Mouse (Mus musculus): ENCODE results near the gene Smok2a. TPM values are rescaled to one million over a fixed set of nuclear protein-coding genes. Genes with fewer than 3 reads are reported as not detected.
"Not testable (repeated sequence)": the region's sequence is repeated elsewhere in the genome, so short reads cannot be mapped to it uniquely, and the experiment has no call there.

Smok2a gene
- total RNA-seq (2021), result not detected
- long read RNA-seq, experiment 1, result 0 reads
- long read RNA-seq, experiment 2, result 0 reads

DNA sequence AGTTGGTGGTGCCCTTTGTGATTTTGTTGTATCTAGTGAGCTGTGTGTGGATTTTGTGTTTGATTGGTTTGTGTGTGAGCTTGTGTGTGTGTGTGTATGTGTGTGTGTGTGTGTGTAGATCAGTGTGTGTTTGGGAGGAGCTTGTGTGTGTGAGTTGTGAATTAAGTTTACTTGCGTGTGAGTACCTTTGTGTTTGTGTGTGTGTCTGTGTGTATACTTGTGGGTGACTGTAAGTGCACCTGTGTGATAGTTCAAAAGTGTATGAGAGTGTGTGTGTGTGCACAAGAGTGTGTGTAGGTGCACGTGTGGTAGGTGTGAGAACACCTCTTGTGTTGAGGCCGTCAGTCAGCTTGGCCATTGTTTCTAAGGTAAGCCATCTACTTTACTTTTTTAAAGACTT, at the start of gene Smok2a:
Gene Smok2a (plus strand): TSS at position 301 of the 400 bp plus-strand sequence.
- DNase-seq (ENCODE audit: low spot score in 2 of 2), result no peak
- intact Hi-C loops (cut with DNase I), result no loop called here

DNA sequence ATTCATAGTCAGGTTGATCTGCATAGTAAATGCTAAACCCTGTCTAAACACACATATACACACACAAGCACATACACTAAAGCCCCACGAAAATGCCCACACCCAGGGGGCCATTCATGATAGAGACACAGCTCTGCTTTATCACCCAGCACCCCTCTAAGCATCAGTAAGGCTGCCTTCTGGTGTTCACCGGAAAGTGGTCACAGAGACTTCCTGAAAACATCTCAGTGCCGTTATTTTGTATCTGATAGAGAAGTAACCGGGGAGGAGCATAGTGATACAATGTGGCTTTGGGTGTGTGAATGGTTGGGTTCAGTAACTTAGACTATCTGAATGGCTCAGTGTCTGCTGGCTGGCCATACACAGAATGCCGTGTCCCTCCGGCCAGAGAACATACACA, 47.4 kb upstream of the Smok2a start:
- intact Hi-C loops (cut with DNase I); DNase-seq (ENCODE audit: low spot score in 2 of 2): not testable (repeated sequence)

DNA sequence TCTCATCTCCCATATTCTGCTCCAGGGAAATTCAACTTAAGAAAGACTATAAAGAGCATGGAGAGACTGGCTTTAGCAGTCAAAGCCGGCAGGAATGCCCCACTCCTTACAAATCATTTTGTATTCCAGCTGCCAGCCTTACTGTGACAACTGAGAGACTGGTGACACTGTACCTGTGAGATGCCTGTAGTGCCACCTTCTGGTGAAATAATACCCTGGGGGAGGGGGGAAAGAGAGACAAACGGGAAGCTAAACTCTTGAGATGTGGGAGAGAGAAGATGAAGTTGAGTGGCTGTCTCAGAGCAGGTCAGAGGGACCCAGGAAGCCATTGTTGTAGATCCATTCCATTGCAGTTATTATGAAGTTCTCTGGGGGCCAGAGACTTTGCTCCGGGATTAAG, 47.0 kb upstream of the Smok2a start:
- intact Hi-C loops (cut with DNase I); DNase-seq (ENCODE audit: low spot score in 2 of 2): not testable (repeated sequence)

DNA sequence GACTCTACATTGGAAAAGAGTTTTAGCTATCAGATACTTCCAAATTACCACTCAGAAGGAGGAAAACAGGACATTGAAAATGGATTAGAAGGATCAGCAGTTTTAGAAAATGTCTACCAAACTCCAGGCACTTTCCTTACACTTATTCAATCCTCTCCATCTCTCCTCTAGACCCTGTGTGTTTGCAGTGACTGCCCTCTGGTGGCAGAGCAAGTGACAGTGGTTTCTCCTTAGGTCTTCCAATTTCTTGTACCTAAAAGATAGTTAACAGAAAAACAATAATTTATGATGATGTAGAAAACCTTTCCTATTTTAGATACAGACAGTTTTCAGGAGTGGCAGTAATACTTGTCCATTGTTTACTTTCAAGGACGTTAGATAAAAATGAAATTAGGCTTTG, 45.4 kb upstream of the Smok2a start:
- DNase-seq (ENCODE audit: low spot score in 2 of 2); intact Hi-C loops (cut with DNase I): not testable (repeated sequence)

DNA sequence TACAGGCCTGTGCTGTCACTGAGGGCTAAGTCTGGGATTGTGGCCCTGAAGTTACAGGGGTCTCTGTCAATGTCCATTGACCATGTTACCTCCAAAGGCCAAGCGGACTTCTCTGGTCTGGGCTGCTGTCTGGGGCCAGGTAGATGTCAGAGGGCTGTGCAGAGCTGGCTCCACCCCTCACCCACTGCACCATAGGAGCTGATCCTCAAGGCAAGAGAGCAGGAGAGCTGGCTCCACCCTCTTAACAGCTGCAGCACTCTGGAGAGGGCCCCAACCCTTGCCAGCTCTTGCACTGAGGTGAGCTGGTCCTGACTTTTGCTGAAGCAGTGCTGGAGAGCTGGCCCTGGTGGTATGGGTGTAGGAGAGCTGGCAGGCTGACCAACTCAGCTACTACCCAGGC, 43.2 kb upstream of the Smok2a start:
- intact Hi-C loops (cut with DNase I); DNase-seq (ENCODE audit: low spot score in 2 of 2): not testable (repeated sequence)

DNA sequence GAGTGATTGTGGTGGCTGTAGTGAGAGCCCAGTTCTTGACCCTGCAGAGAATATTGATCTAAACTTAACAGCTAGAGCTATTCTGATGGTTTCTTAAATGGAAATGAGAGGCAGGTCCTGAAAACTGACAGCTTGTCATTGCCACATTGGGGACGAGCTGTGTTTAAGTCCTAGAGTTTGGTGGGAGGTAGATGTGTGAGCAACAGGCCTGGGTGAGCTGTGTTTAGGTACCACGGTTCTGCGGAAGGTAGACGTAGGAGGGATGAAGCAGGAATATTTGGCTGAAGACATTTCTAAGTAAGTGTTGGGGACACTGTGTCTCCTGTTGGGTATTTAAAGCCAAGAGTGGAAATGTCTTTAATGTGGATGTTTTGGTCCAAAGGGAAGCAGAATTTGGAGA, 42.0 kb upstream of the Smok2a start:
- DNase-seq (ENCODE audit: low spot score in 2 of 2); intact Hi-C loops (cut with DNase I): not testable (repeated sequence)

DNA sequence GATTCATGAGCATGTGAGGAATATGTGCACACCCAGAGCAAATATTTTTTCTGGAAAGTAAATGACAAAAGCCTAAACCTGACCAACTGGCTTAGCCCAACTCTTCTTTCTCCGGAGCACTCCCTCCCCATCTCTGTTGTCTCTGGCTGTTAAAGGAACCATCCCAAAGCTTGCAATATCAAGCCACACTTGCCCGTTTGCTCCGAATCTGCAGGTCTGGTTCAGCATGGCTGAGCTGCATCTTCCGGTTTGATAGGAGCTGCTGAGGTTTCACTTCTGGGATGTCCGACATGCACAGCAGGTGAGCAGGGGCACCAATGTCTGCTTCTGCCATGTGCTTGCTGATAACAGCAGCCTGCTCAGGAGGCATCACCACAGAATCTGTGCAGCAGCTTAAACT, 40.5 kb upstream of the Smok2a start:
- intact Hi-C loops (cut with DNase I); DNase-seq (ENCODE audit: low spot score in 2 of 2): not testable (repeated sequence)

DNA sequence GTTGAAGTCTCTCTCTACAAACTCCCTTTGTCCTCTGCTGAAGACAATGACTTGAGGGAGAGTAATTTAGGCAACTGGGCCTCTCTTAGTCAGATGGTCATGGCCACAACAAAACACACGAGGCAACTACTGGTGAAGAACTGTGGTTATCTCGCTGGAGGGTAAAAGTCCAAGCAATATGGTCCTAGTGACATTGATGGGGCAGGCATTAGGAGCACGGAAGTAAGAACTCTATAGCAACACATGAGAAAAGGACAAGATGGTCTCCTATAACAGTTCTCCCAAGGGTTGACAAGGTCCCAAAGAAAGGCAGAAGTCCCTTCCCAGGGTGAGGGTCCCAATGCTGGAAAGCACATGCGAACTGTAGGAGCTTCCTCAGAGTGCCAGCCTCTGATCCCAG, 38.3 kb upstream of the Smok2a start:
- DNase-seq (ENCODE audit: low spot score in 2 of 2); intact Hi-C loops (cut with DNase I): not testable (repeated sequence)

DNA sequence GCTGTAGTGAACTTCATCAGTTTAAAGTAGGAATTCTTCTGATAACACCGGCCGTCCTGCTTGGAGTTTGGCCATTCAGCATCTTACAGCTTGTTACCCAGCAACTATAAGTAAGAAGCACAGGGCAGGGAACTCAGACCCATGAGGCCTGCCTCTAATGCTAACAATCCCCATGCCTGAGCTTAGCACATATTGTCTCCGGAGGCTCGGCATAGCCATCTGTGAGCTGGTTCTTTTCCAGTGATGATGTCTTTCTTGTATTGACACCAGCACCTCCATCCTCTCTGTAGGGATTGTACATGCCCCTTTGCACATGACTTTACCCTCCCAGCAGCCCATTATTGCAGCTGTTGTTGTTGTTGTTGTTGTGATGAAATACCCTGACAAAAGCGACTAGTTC, 36.5 kb upstream of the Smok2a start:
- DNase-seq (ENCODE audit: low spot score in 2 of 2); intact Hi-C loops (cut with DNase I): not testable (repeated sequence)

DNA sequence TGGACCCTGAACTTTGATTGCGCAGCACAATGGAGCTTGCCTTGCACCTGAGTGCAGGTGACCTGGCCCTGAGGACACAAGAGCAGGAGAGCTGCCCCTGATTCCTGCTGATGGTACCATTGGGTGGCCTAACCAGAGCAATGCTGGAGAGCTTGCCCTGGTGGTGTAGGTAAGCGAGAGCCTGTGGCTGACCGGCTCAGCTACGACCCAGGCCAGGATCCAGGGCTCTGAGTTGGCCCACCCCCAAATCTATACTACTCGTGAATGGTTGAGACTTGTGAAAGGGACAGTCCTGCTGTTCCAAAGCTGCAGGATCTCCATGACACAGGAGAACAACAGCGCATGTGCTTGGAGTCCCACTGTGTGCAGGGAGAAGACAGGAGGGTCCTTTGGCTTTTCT, 34.4 kb upstream of the Smok2a start:
- DNase-seq (ENCODE audit: low spot score in 2 of 2); intact Hi-C loops (cut with DNase I): not testable (repeated sequence)

DNA sequence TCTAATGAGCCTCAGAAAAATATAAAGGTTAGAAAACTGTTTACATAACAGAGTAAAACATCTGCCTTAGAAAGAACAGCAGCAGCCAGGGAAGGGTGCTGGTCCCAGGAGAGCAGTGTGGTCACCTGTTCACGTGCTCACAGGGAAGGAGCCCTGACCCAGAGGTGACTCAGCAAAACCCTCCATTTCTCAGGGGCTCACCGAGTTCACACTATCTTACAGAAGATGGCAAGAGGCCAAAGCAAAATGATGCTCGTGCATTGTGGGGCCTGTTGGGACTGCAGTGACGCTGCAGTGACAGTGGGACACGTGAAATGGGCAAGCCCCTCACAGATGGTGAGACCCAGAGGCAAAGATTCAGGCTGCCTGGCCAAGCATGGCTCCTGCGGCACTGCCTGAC, 33.4 kb upstream of the Smok2a start:
- DNase-seq (ENCODE audit: low spot score in 2 of 2); intact Hi-C loops (cut with DNase I): not testable (repeated sequence)

DNA sequence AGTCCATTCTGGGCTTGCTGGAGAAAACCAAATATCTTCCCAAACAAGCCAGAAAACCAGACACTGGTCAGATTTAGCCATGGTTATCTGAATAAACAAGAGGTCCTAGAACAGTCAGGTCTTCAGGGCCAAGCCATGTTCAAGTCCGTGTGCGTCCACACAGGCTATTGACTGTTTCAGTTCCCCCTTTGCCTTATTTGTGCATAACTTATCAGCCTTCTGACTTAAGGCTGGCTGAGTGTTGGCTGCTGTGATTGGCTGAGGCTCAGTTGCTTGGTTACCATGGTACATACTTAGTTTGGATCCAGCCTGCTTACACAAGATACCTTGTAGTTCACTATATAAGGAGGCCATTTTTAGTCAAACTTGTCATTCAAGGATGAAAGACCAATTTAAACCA, 32.1 kb upstream of the Smok2a start:
- DNase-seq (ENCODE audit: low spot score in 2 of 2); intact Hi-C loops (cut with DNase I): not testable (repeated sequence)

DNA sequence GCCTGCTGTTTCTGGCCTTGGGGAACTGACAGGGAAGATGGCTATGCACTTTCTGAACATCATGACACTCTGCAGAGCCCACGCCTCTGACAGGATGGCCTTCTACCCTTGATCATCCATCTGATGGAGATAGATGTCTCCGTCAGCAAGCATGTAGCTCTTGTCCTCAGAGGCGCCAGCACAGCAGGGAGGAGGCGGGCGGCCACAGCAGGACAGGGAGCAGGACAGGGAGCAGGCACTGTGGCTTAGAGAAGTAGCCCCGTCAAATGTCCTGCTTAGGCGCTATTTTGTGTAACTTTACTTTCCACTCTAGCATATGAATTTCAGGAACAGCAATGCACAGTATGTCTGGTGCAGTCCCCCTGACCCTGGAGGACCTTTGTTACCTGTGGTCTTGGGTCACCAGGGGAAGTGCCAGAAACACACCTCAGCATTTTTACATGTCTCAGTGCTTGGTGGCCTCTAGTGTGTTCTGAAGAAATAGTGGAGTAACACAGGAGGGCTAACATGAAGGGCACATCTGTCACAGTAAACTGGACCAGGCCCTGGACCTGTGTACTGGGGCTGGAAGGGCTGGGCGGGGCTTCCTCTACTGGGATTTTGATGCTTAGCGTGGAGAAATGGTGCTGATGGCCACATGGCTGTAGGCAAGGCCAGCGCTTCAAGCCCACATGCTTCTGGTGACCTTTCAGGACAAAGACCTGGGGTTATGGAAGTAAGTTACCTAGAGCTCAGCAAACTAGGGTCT, 30.0 kb upstream of the Smok2a start:
- intact Hi-C loops (cut with DNase I); DNase-seq (ENCODE audit: low spot score in 2 of 2): not testable (repeated sequence)

DNA sequence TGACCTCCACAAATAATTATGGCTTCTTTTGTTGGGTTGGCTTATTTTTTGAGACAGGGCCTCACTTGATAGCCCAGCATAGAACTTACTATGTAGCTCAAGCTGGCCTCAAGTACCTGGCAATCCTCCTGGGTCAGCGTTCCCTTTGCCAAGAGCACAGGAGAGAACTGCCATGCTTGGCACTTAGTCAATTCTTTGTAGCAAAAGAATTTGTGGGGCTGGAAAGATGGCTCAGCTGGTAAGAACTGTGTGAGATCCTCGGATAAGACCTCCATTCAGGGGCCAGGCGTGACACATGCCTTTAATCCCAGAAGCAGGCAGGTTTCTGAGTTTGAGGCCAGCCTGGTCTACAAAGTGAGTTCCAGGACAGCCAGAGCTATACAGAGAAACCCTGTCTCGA, 24.5 kb upstream of the Smok2a start:
- DNase-seq (ENCODE audit: low spot score in 2 of 2); intact Hi-C loops (cut with DNase I): not testable (repeated sequence)

DNA sequence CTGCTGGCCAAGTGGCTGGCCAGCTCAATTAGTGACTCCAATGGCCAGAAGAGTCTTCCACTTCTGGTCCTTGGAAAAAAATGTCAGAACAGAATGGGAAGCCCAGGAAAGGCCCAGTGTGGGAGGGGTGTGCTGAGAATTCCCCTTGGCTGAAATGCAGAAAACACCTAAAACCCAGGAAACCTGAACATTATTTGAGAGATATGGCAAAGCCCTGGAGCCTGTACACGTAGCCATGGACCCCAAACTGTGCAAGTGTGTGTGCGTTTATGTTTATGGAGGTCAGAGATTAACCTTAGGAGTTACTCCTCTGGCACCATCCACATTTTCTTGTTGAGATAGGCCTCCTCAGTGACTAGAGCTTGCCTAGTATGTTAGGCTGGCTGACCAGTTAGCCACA, 22.2 kb upstream of the Smok2a start:
- intact Hi-C loops (cut with DNase I); DNase-seq (ENCODE audit: low spot score in 2 of 2): not testable (repeated sequence)

DNA sequence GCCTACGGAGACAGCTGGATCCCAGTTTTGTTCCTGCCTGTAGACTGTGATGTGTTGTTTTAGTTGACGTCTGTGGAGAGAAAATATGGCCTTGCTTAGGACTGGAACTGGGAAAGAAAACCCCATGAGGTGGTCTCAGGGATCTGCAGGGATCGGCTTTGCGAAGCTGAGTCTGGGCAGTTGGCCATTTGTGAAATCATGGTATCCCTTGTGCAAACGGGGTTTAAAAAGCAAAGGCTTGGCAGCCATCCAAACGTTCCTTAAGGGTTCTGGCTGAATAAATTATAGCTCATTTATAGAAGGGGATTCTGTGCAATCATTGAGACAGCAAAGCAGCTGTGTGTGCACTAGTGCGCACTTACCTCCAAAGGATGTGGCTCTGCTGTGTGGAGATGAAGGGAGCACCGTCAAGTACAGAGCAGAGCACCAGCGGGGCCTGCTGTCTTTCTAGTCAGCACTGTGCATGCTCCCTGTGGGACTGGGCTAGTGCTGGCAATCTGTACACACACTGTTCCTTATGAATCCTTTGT, 21.0 kb upstream of the Smok2a start:
- intact Hi-C loops (cut with DNase I), result not testable (repeated sequence)
- peak; percentile 44 to 52 for DNase-seq (ENCODE audit: low spot score in 2 of 2)

DNA sequence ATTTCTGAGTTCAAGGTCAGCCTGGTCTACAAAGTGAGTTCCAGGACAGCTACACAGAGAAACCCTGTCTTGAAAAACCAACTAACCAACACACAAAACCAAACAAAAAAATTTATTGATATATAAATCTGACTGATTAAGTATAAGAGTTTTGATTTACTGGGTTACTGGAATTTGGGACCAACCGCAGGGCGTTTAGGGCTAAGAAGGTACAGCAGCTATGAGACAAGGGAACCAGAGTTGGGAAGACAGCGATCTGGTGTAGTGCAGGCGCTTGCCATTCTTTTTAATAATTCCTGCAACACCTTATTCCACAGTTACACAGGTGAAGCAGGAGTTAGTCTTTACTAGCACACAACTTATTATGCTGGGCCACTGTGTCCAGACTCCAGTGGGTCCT, 19.4 kb upstream of the Smok2a start:
- intact Hi-C loops (cut with DNase I); DNase-seq (ENCODE audit: low spot score in 2 of 2): not testable (repeated sequence)

DNA sequence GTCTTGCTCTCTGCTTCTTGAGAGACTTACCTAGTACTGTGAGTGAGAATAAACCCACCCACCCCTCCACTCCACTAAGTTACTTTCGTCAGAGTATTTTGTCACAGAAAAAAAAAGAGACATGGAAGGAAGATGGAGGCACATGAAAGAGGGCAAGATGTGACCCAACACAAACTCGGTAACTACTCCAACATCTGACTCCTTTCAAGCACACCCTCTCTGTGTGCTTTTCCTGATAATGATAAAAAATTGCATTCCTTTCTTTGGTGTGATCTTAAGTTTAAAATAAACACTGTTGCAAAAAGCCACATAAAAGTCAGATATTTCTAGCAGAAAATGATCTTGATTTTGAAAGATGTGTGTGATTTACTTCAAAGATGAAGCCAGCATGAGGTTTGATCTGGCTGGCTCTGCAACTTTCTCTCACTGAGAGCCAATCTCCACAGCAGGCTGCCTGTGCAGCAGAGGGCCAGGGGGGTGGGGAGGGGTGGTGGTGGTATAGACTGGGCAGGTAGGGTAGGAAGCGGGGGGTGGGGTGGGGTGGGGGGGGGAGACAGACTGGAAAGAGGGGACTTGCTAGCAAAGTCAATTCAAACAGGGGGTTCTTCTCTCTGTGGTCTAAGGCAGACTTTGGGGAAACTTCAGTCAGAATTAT, 18.4 kb upstream of the Smok2a start:
- intact Hi-C loops (cut with DNase I); DNase-seq (ENCODE audit: low spot score in 2 of 2): not testable (repeated sequence)

DNA sequence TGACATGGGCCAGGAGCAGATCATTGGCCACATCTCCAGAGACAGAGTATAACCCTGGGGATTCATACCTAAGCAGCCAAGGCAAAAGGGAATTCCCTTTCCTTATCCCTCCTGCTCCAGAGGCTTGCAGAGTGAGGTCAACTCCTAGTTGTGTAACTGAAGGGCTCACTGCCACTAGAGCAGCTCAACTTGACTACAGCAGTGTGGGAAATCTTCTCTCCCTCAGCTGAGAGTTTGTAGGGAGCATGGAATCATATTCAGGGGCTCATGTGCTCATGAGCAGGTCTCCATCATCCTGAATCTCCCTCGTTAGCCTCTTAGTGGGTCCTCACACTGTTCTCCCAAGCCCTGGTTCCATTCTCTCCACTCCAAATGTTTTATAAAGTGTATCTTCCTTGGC, 15.7 kb upstream of the Smok2a start:
- intact Hi-C loops (cut with DNase I), result not testable (repeated sequence)

DNA sequence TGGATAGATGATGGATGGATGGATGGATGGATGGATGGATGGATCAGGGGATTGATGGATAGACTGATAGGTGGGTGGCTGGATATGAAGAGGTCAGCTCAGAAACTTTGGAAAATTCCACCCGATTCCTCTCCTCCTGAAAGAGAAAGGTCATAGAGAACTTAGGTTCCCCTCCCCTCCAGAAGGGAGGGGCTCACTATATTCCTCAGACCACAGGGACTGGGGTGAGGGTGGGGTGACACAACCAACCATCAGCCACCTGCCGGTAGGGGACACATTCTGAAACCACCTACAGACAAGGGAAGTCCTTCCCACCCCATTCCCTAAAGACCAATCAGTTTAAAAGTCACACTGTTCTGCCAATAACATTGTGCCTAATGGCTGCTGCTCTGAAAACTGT, 14.5 kb upstream of the Smok2a start:
- intact Hi-C loops (cut with DNase I), result no loop called here
- no peak for DNase-seq (ENCODE audit: low spot score in 2 of 2)

More for the DNA sequence above, 15.7 kb upstream of the Smok2a start:
- DNase-seq (ENCODE audit: low spot score in 2 of 2), result not testable (repeated sequence)

All from left cerebral cortex, postnatal 14 days (tissue).